Mouse (Mus musculus) CD4-positive, CD25-positive, alpha-beta regulatory T cell, adult 2 months (primary cell): ENCODE measurements at regions not wholly inside any gene's neighbourhood (a gene's known extent, or its start where the extent isn't known, plus 50 kb on each side); places are given as distances from the start of the nearest gene placed in this dataset.

ENCODE experiments used
- DNase-seq: peaks from one replicate; pipeline ENCODE4 v3.0.0-alpha.2; 2012; ENCODE audit warnings: low read depth, low spot score

- DNase-seq, result no peak
These were observed 116.8 kb downstream of the Faxc start for GRCm38 (mm10) chr4:22047730-22048455.

DNA sequence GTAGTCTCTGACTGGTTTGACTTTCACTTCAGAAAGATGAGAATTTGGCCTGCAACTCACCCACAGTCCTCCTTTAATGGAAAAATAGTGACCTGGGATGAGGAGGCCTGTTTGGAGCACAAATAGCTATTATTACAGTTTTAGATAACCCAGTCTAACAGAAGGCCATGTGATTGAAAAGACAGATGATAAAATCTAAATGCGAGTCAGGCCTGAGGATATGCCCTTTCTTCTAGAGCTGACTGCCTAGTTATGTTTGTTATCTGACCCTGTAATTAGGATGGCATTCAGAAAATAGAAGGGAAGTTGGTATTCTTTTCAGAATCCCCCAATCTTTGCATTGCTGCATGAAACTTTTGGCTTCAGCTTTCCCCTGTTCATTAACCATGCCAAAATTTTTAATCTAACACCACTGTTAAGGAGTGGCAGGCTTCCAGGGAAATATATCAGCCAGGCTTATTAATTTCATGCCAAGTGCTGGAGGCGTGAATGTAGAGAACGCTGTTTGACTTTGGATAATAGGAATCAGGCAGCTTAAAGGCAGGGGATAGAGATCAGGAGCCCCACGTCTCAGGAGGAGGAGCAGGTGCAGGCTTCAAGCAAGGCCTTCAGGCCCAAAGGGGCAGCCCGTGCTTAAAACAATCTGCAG, 135.8 kb downstream of the Faxc start:
- no peak for DNase-seq

DNA sequence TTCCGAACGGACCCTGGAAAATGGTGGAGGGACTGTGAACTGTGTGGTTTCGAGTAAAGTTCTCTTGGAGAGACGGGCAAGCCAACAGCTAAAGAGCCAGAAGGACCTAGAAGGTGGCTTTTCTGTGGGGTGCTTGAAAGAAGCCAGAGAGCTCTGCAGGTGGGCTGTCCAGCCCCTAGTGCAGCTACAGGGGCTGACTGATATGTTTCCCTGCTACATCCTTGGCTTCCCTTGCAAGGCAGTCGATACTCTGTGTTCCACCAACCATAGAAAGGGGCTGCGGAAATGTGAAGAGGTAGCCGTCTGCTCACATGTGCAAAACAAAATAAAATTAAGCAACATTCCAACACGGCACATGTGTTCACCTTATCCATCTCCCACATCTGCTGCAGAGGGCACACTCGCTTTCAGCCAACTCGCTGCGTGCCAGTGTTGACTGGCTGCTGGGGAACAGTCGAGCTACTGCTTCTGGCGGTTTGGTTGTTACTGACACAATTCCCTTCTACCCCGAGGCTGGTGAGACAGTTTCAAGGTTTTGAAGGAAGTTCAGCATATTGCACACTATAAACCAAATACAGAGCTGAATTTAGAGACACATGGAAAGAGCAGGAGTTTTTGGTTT, 136.7 kb downstream of the Faxc start:
- no peak for DNase-seq

- no peak for DNase-seq
These were observed 157.2 kb downstream of the Faxc start for GRCm38 (mm10) chr4:22088209-22088787.

- DNase-seq, result no peak
These were observed 158.5 kb downstream of the Faxc start for GRCm38 (mm10) chr4:22089637-22090041.

DNA sequence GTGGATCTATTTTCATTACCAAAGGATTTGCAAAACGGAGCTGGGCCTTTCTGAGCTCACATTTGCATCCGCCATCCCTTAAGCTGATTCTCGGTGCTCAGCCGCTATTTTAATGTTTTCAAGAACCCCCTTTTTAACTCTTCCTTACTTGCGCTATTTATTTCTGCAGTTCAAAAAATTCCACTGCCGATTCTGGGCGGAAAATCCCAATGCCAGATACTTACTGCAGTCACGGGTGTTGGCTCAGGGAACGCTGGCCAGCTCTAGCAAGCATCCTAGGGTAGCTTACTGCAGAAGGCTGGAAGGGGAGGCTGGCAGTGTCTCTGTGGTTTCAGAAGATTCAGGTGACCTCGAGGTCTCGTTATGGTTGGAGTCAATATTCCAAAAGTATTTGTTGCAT, 159.4 kb downstream of the Faxc start:
- DNase-seq, result no peak

DNA sequence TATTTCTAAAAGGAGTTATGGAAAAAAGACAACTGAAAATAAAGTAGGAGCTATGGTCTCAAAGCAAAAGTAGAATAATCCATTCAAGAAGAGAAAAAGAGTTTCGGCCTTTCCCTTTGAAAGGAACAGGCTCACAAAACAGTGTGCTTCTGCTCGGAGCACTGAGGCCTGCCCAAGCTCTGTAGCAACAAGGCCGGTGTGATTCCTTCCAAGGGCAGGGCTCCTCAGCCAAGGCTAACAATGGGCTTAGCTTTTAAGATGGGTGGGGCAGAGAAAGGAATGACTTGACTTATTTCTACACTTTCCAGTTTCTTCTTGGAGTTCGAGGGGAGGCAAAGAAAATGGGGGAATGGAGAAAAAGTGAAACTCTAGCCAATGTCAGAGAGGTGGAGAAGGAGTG, 161.4 kb downstream of the Faxc start:
- no peak for DNase-seq

DNA sequence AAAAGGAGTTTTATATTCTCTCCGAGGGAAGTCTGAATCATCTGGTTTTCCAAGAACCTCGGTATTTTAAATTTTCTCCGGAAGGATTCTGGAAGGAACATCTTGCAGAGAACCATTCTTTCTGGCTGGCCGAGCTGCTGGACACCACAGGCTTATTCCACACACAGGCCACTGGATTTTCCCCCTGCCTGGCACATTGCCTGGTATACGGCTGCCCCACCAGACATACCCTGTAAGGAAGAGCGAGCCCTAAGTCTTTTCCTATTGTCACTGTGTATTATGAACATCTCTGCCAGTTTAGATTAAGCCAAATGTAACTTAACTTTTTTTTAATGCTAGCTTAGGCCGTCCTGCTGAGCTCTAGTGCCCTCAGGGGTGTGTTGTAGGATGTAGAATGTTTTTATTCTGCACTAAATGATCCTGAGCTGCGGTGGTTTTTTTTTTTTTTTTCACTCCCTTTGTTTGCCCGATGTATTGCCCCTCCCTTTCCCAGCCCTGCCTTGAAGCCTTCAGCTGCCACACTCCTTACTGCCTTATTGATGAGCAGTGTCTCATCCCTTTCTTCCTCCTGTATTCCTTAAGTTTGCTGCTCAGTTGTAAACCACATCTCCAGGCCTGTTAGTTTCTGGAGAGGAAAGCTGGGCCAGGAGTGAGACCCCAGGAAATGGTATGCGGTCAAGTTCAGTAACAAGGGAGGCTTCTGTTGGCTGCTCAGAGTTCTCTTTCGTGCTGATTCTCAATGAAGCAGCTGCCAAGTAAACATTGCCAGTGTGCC, 164.3 kb downstream of the Faxc start:
- no peak for DNase-seq

- DNase-seq, result no peak
These were observed 167.5 kb downstream of the Faxc start for GRCm38 (mm10) chr4:22098605-22099004.

DNA sequence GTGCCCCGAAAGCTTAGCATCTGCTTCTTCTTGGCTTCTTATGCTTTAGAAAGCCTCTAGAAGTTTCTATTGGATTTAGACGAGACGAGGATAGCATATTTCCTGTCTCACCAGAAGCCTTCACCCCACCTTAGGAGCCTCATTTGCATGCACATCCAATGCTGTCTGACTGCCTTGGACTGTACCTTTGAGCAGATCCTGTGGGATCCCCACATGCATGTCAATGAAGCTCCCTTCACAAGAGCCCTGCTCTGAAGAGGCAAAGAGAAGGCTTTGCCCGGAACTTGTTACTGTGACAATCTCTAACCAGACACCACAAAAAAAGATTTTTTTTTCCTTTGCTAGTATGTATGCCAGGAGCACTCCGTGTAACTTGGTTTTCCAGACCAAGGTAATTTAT, 171.3 kb downstream of the Faxc start:
- no peak for DNase-seq

- no peak for DNase-seq
These were observed 172.0 kb downstream of the Faxc start for GRCm38 (mm10) chr4:22103001-22103587.

GRCm38 (mm10) chr4:22106883-22107282, 175.8 kb downstream of the Faxc start:
- no peak for DNase-seq

DNA sequence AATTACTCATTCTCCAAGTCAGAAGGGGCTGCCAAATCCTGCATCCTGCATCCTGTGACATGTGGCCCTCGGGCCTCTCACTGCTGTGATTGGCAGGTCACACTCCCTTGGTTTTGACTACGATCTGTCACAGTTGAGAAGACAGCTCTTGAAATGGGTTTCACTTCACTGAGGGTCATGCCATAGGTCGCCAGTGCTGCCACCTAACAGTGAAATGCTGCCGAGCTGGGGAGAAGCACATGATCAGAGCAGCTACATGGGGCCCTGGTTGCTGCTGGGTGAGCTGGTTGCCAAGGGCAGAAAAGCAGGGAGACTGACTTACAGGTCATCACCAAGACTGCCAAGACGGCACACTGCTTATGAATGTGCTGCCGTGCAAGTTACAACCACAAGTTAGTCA, 178.3 kb downstream of the Faxc start:
- DNase-seq, result no peak

- no peak for DNase-seq
These were observed 179.3 kb downstream of the Faxc start for GRCm38 (mm10) chr4:22110400-22110799.

GRCm38 (mm10) chr4:22112209-22112608, 181.1 kb downstream of the Faxc start:
- DNase-seq, result no peak

- DNase-seq, result no peak
These were observed 183.3 kb downstream of the Faxc start for GRCm38 (mm10) chr4:22114451-22114850.

GRCm38 (mm10) chr4:22119877-22120276, 188.7 kb downstream of the Faxc start:
- no peak for DNase-seq

GRCm38 (mm10) chr4:22120953-22121352, 189.8 kb downstream of the Faxc start:
- no peak for DNase-seq

DNA sequence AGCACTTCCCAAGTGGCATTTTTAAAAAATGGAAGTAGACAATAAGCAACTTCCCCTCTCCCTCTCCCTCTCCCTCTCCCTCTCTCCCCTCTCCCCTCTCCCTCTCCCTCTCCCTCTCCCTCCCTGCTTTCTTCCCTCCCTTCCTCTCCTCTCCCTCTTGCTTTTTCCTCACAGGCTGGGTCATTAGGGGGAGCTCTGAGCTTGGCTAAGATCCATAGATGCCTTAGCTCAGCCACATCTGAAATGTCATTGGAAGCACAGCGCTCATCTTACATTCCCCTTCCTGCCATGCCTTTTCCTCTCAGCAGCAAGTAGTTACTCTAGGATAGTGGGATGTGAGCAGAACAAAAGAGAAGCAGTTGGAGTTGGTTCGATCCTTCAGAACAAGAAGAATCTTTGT, 190.3 kb downstream of the Faxc start:
- DNase-seq, result no peak

GRCm38 (mm10) chr4:22124836-22125235, 193.7 kb downstream of the Faxc start:
- DNase-seq, result no peak

GRCm38 (mm10) chr4:22130511-22130910, 199.4 kb downstream of the Faxc start:
- no peak for DNase-seq
